15 mouse cellular contexts compared by ENCODE assay signal in genomic region chr6:36926455-36926854, GRCm38 (mm10).
DNase-seq lines count a peak whose midpoint lies in the region; ATAC-seq and TF ChIP-seq lines count a peak whose summit lies in the region.
"Had no signal": no experiment of that assay in that cellular context is flagged by ENCODE, and none has a peak within 500 bp of the region (broad histone marks: within the 10 kb centered on the region; RNA-seq: fewer than 3 reads in every experiment).

No protein-coding gene starts in this region.

- H3K4me3 ChIP-seq in forebrain, embryonic 13.5 days, result no peak overlapping the region
- H3K4me3 ChIP-seq in forebrain, embryonic 11.5 days (ENCODE audit: low read depth, low read length), result no peak overlapping the region
- no peak overlapping the region for H3K4me3 ChIP-seq in layer of hippocampus, adult 2 months
- H3K4me3 ChIP-seq: heart, embryonic 12.5 days; limb, embryonic 12.5 days; liver, embryonic 15.5 days; midbrain, embryonic 10.5 days had no signal

- no peaks in the 10 kb centered on the region for H3K36me3 ChIP-seq in forebrain, embryonic 13.5 days (ENCODE audit: poor library complexity, severe bottlenecking)
- H3K36me3 ChIP-seq in forebrain, embryonic 11.5 days (ENCODE audit: control insufficient read depth, insufficient read depth, low read length), result no peaks in the 10 kb centered on the region
- H3K36me3 ChIP-seq: heart, embryonic 12.5 days; limb, embryonic 12.5 days; liver, embryonic 15.5 days; midbrain, embryonic 10.5 days had no signal

- H3K27ac ChIP-seq in forebrain, embryonic 13.5 days, result 0 out of 2 replicates have a peak overlapping the region, but pooled peaks have one; percentile 8
- no peak overlapping the region for H3K27ac ChIP-seq in forebrain, embryonic 11.5 days (ENCODE audit: low read depth, low read length)
- peak overlapping the region; percentile 28; the same call in 1 of the 2 replicates for H3K27ac ChIP-seq in layer of hippocampus, adult 2 months
- H3K27ac ChIP-seq: limb, embryonic 12.5 days; liver, embryonic 15.5 days; midbrain, embryonic 10.5 days had no signal

- intact Hi-C loops in gastrocnemius, postnatal 14 days (cut with DNase I; ENCODE audit: low total_unique reads), result no loop called here

- no peak overlapping the region for H3K9ac ChIP-seq in forebrain, embryonic 13.5 days
- no peak overlapping the region for H3K9ac ChIP-seq in forebrain, embryonic 11.5 days (ENCODE audit: low read length)
- H3K9ac ChIP-seq: heart, embryonic 12.5 days; limb, embryonic 12.5 days; liver, embryonic 15.5 days had no signal

- 73% methylated on average over 4 of the region's 4 CpGs for WGBS in forebrain, embryonic 13.5 days
- 86% methylated on average over 4 of the region's 4 CpGs for WGBS in forebrain, embryonic 11.5 days

- no peak for TF ChIP-seq CTCF in layer of hippocampus, adult 2 months (conservative IDR thresholded peaks at IDR 0.05)

- H3K27me3 ChIP-seq in forebrain, embryonic 13.5 days, result no peaks in the 10 kb centered on the region
- no peaks in the 10 kb centered on the region for H3K27me3 ChIP-seq in forebrain, embryonic 11.5 days (ENCODE audit: control insufficient read depth, insufficient read depth, low read length)
- H3K27me3 ChIP-seq: heart, embryonic 12.5 days; limb, embryonic 12.5 days; liver, embryonic 15.5 days had no signal

- peak; percentile 88 for ATAC-seq in forebrain, embryonic 13.5 days
- no peak for ATAC-seq in forebrain, embryonic 11.5 days (replicated peaks; ENCODE audit: low FRiP score)
- peak; percentile 96 for ATAC-seq in cerebellum, adult (ENCODE audit: insufficient number of reproducible peaks, low FRiP score, low TSS enrichment)

- peaks cover 19% of the 10 kb centered on the region for H3K4me1 ChIP-seq in forebrain, embryonic 13.5 days
- H3K4me1 ChIP-seq in forebrain, embryonic 11.5 days (replicated peaks; ENCODE audit: control insufficient read depth, insufficient read depth, low read length), result no peaks in the 10 kb centered on the region
- H3K4me1 ChIP-seq: heart, embryonic 12.5 days; limb, embryonic 12.5 days; liver, embryonic 15.5 days had no signal

- DNase-seq in forebrain, embryonic 11.5 days (ENCODE audit: low spot score), result no peak
- peak in 1 of 2 experiments; percentile 54 for DNase-seq in layer of hippocampus, adult 2 months (ENCODE audit: low spot score in 2 of 2)
- DNase-seq in layer of hippocampus, postnatal 25 days (ENCODE audit: extremely low spot score in 1 of 2, low spot score in 1 of 2), result no peak
- DNase-seq in cerebellum, postnatal 25 days, result peak; percentile 60 to 80
- DNase-seq in gastrocnemius, postnatal 14 days, result no peak
- DNase-seq in yolk sac, embryonic 10.5 days (ENCODE audit: low spot score), result no peak
- DNase-seq: embryo, embryonic 11 days; gastrocnemius, postnatal 10 days; kidney, postnatal 10 days had no signal

- no peaks in the 10 kb centered on the region for H3K9me3 ChIP-seq in forebrain, embryonic 13.5 days (replicated peaks)
- no peaks in the 10 kb centered on the region for H3K9me3 ChIP-seq in forebrain, embryonic 11.5 days (ENCODE audit: control insufficient read depth, low read length)
- H3K9me3 ChIP-seq: heart, embryonic 12.5 days; limb, embryonic 12.5 days; liver, embryonic 15.5 days; midbrain, embryonic 10.5 days had no signal

- no peak overlapping the region for H3K4me2 ChIP-seq in forebrain, embryonic 13.5 days
- H3K4me2 ChIP-seq in forebrain, embryonic 11.5 days (ENCODE audit: low read depth, low read length, severe bottlenecking), result no peak overlapping the region
- H3K4me2 ChIP-seq: heart, embryonic 12.5 days; limb, embryonic 12.5 days; liver, embryonic 15.5 days had no signal

Comparison
In these comparisons a context has a peak if more than half of its experiments do, and no peak if none do; other contexts are left out.
1. DNase-seq: peak in cerebellum, postnatal 25 days (2 of 2); none in forebrain, embryonic 11.5 days (single experiment), layer of hippocampus, postnatal 25 days (0 of 2), gastrocnemius, postnatal 14 days (single experiment) and yolk sac, embryonic 10.5 days (single experiment).